Mouse (Mus musculus) retina, postnatal 7 days (tissue): Measurements from ENCODE around the gene Fam71a.
"Not testable (repeated sequence)": the region's sequence is repeated elsewhere in the genome, so short reads cannot be mapped to it uniquely, and the experiment has no call there.

ENCODE experiments used
- DNase-seq: peaks from one replicate; pipeline ENCODE4 v3.0.0-alpha.2; 2012; ENCODE audit warnings: low read depth, low spot score

The Fam71a gene

DNA sequence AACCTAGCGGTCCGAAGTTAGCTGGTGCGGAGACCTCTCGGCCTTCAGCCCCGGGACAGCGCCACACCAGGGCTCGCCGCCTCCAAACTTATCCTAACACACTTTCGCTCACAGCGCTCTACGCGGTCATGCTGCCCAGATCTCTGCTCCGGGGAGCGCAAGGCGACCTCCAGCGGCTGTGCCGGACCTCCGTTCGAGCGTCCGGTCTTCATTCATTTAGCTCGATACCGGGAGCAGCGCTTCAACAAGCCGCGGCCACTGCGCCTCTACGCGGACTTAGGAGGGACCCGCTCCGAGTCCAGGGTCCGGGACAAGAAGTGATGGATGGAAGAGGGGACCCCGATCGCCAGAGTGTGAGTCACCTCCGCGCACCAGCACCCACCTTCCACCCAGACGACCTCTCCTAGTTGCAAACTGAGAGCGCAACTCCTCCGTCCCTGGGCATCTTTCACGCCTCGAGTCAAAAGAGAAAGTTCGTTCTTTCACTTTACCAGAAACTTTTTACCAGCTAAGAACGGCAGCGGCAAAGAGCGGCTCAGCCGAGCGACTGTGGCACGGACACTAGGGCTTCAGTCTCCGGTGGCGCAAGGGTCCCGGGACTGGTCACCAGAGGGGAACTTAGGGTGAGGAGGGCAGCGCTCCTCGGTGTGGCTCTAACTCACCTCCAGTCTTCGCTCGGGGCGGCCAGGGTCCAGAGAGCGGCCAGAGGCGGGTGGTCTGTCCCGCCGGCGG is 18.0 kb upstream of the Fam71a start:
- no peak for DNase-seq

GRCm38 (mm10) chr1:191181469-191182259 is 17.0 kb upstream of the Fam71a start:
- no peak for DNase-seq

GRCm38 (mm10) chr1:191180397-191180796 is 15.8 kb upstream of the Fam71a start:
- no peak for DNase-seq

DNA sequence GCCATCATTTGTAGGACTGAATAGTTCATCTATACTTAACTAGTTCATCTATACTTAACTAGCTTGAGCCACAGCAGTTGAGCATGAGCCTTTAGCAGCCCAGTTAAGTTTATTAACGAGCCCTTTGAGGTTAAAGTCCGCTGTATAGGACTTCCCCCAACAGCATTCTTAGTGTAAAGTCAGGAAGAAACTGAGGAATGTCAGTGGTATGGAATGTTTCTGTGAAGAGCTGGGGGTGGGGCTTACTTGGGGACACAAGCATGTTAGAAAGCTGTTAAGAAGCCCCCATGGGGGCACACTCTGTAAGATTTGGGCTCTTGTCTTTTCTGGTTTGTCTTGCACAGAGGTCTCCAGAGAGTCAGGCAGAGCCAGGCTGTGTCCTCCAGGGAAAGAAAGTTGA is 15.2 kb upstream of the Fam71a start:
- no peak for DNase-seq

- no peak for DNase-seq
Measured at GRCm38 (mm10) chr1:191178511-191179188, 14.0 kb upstream of the Fam71a start.

DNA sequence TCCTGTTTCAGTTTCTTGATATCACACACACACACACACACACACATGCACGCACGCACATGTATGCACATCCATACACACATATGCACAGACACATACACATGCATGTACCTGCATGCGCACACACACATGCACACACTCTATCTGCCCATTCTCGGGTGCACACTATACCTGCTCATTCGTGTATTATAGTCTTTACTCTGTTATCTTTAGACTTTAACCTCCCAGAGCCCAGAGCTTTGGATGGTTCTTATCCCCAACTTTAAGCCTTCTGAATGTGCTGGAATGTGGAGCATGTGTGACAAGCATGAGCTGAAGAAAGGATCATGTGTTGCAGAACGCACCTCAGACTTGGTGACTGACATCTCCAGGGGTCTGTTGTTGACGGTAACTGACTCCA is 12.3 kb upstream of the Fam71a start:
- no peak for DNase-seq

DNA sequence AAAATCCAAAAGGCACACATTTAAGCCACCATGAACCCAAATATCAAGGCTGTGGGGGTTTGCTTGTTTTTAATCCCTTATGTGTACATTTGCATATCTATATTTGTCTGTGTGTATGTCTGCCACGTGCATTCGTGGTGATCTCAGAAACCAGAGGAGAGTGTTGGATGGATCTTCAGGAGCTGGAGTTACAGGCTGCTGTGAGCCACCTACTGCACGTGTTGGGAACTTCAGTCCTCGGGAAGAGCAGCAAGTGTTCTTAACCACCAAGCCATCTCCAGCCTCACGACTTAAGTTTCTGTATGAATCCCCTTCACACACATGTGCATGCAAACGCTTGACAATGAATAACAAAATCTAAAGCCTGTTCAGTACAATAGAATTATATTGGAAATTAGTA is 7.9 kb upstream of the Fam71a start:
- no peak for DNase-seq

DNA sequence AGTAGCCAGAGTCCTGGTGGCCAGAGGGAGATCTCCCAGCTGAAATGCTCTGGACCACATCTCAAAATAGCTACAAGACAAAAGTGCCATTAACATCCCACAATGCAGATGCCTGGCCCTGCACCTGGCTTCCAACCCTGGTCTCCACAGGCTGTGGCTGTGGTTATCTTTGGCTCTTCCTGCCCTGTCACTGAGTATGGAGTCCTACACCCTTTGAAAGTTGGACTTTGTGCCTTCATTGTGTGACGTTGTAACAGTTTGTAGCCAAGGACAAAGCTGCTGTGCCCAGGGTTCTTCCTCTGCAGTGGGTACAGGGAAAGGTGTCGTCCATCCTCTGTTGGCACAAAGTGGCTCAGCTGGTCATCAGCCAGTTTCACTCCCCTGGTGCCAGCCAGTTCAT is 5.8 kb upstream of the Fam71a start:
- no peak for DNase-seq

DNA sequence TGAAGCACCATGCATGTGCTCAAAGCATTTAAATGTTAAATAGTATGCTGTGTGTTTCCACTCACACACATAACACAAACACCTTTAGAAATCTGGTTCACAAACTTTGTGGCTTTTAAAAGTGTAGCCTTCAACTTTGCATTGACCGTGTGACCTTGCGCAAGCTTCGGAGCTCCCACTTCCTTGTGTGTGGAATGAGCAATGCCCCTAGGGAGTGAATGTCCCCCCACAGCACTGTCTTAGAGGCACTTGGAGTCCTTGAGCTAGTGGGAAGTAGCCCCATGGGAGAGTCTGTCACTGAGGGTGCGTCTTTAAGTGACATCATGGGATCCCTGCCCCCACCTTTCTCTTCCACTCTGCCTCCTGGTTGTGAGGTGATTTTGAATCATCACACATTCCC is 1.6 kb upstream of the Fam71a start:
- DNase-seq = no peak

DNA sequence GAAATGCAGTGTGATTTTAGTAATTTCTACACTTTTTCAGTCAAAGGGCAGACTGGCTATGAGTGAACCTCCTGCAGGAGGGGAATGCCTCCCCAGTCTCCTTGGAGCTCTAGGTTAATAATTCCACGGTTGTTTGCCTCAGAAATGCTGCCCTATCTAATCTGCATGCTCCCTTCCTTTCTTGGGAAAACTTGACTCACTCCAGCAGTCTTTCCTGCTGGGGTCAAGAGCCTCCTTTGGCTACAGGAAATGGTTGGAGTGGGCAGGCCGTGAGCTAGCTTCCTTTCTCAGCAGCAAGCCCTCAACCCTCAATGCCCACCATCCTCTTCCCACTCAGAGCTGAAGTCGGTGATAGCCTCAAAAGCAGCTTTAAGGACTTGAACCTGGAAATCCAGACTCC is 10.3 kb downstream of the Fam71a start:
- no peak for DNase-seq

- peak; percentile 35 for DNase-seq
Measured at GRCm38 (mm10) chr1:191153052-191153451, 11.6 kb downstream of the Fam71a start.

DNA sequence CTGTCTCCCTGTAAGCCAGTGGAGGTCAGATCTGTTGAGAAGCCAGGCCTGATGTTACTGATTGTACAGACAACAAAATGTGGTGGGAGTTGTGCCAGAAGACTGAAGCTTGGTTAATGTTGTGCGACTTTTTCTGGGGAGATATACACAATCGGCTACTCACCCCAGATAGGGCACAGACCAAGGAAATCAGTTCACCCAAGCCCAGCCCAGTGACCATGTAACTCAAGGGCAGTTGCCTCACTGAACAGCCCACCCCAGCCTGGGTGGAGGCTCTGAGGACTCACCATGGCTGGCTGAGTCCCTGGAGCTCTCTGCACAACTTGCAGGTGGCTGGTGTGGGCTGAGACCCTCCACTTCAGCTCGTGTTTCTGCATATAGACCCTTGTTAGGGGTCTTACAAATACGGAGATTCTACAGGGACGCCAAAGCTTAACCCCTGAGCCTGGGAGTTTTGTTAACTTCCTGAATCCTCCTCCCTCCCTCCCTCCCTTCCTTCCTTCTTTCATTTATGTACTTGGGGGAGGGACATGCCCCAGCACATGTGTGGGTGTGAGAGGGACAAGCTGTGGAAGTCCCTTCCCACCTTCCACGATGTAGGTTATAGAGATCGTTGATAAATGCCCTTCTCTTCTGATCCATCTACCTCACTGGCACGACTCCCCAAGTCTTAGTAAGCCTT is 13.6 kb downstream of the Fam71a start:
- DNase-seq = no peak

GRCm38 (mm10) chr1:191149489-191149888 is 15.1 kb downstream of the Fam71a start:
- DNase-seq = not testable (repeated sequence)

- no peak for DNase-seq
Measured at GRCm38 (mm10) chr1:191140983-191141382, 23.6 kb downstream of the Fam71a start.

GRCm38 (mm10) chr1:191138874-191139495 is 25.6 kb downstream of the Fam71a start:
- DNase-seq = no peak

DNA sequence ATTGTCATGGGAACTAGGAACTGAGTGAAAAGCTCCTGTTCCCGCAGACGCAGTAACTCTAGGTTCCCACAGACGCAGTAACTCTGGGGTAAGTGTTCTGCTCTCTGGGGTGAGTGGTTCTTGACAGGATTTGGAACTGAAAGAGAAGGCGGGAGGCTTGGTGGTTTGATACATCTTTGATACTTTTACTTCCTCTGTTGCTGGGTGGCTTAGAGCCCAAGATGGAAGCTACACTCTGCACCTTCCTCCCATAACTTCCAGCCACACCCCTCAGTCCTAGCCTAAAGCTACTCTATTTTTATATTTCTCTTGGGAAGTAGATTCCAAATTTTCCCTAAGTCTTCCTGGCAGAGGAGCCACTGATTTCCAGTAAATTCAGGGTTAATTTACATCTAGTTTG is 26.2 kb downstream of the Fam71a start:
- no peak for DNase-seq

DNA sequence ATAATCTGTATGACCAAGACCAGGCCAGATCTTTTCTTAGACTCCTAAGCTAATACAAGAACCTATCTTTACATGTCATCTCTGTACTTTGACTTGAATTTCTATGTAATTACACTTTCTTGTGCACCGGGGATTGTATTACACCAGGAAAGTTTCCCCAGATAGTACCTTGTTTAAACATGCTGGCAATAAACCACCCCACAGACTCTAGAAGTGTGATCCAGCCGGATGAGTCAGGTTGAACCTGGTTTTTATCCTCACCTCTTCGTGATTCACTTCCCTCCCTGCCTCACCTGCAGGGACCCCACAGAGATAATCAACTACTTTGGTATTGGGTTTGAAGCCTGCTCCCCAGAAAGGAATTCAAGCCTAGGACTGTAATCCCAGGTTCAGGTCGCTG is 29.2 kb downstream of the Fam71a start:
- no peak for DNase-seq

DNA sequence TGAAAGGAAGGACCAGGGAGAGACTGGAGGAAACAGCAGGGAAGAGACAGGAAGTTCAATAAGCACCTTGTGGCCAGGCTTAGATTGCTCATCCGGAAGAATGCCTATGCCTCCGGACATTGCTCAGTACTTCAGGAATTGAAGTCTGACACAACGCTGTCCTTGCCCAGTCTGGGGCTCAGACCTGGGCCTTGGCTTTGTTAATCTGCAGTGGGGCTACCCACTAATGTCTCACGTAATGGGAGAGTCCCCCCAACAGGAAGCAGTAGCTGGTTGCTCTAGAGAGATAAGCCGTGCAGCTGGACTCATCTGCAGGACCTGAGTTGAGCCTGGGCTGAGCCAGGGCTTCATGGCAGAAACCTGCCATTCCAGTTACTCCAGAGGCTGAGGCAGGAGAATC is 31.7 kb downstream of the Fam71a start:
- DNase-seq = no peak

DNA sequence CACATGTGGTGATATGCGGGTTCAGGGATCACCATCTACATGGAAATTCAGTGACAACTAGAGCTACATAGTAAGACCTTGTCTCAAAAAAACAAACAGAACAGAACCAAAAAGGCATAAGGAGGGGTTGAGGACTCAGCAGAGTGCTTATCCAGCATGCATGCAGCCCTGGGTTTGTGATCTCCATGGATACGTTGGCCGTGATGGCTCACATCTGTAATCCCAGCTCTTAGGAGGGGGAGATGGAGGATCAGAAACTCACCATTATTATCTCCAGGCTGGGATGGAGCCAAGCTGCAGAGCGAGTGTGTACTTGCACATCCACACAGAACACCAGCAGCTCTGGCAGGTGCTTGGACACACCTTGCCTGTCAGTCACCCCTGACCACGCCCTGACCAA is 32.4 kb downstream of the Fam71a start:
- DNase-seq = peak; percentile 19

DNA sequence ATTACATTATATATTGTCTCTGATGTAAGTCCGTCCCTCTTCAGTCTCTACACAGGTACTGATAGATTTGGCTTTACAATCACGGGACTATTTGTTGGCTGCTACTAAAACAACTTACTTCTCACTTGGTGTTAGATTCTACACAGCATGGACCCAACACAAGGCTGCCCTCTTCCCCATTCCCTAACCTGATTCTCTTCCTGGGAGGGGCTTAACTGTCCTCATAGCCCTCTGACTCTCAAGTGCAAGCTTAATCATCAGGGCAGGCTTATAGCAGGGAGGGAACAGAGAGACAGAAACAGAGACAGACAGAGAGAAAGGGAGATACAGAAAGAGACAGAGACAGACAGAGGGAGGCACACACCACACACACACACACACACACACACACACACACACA is 32.9 kb downstream of the Fam71a start:
- no peak for DNase-seq

DNA sequence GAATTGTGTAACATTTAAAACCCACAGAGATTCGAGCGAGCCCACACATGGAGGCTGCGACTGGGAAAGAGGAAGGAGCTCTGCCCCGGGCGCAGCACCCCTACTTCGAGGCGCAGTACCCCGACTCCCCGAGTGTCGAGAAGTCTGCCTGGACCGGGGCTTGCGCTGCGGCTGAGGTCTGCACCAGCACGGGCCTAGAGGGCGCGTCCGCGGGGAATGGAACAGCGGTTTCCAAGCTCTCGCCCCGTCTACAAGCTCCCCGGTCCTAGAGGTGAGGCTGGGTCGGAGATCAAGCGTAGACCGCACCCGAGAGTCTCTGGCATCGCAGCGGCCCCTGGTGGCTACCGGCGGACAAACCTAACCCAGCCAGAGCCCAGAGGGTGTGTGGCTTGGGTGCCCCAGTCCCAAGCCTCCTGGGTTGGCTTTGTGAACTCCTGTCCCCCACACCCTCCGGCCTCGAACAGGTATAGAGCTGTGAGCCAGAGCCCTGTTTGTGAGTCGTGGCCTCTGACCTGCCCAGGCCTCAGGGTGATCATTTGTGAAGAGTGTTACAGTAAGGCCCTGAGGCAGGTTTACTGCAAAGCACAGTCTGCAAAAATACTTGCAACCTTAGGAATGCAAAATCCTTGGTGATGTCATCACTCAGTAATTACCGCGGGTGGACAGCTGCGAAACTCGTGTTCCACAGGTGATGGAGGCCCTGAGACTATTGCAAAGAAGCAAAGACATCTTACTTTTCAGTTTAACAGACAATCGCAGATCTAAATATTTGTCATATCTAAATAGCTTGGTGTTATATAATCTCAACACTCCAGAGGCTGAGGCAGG is 38.6 kb downstream of the Fam71a start:
- DNase-seq = peak; percentile 43
